Mouse (Mus musculus): ENCODE data around the gene Zfp607b. TPM values are rescaled to one million over a fixed set of nuclear protein-coding genes. Genes with fewer than 3 reads are reported as not detected.

Zfp607b gene
- total RNA-seq, 1 experiment from 2014 or later: 1.3 TPM

- no peak for DNase-seq
Observed at GRCm38 (mm10) chr7:27685220-27685619, 3.9 kb upstream of the Zfp607b start.

- no peak for DNase-seq
Observed at GRCm38 (mm10) chr7:27685681-27686080, 3.5 kb upstream of the Zfp607b start.

GRCm38 (mm10) chr7:27687043-27687442 lies 2.1 kb upstream of the Zfp607b start:
- no peak for DNase-seq

- no peak for DNase-seq
Observed at GRCm38 (mm10) chr7:27687836-27688235, 1.3 kb upstream of the Zfp607b start.

GRCm38 (mm10) chr7:27688246-27688788 lies 823 bp upstream of the Zfp607b start:
- no peak for DNase-seq

GRCm38 (mm10) chr7:27691076-27691475 lies 1.9 kb downstream of the Zfp607b start:
- DNase-seq: peak; percentile 30

GRCm38 (mm10) chr7:27696711-27697110 lies 7.6 kb downstream of the Zfp607b start:
- DNase-seq: no peak

- DNase-seq: no peak
Observed at GRCm38 (mm10) chr7:27710402-27710801, 21.3 kb downstream of the Zfp607b start.

GRCm38 (mm10) chr7:27721951-27722350 lies 32.8 kb downstream of the Zfp607b start:
- no peak for DNase-seq

- DNase-seq: peak; percentile 11
Observed at GRCm38 (mm10) chr7:27725566-27726538, 36.7 kb downstream of the Zfp607b start.

GRCm38 (mm10) chr7:27727471-27727870 lies 38.3 kb downstream of the Zfp607b start:
- no peak for DNase-seq

GRCm38 (mm10) chr7:27731281-27731883 lies 42.2 kb downstream of the Zfp607b start, which contains the start of gene Zfp60:
Gene Zfp60 (plus strand): TSS chr7:27731389.
- DNase-seq: peak; percentile 81

GRCm38 (mm10) chr7:27731946-27732345 lies 42.8 kb downstream of the Zfp607b start:
- DNase-seq: no peak

GRCm38 (mm10) chr7:27732508-27732907 lies 43.4 kb downstream of the Zfp607b start:
- DNase-seq: no peak

- no peak for DNase-seq
Observed at GRCm38 (mm10) chr7:27735457-27735856, 46.3 kb downstream of the Zfp607b start.

Other genes starting within 250 kb of the Zfp607b start
- 0.62 and 2.1 TPM in 2 replicates for gene Sptbn4, start 241.7 kb upstream of the Zfp607b start, total RNA-seq (2021)
- gene Blvrb, start 241.4 kb upstream of the Zfp607b start, total RNA-seq (2021): 51.7 and 52.7 TPM in 2 replicates
- 18.5 and 19.6 TPM in 2 replicates for gene Sertad3, start 215.6 kb upstream of the Zfp607b start, total RNA-seq (2021)
- gene Sertad1, start 202.4 kb upstream of the Zfp607b start, total RNA-seq (2021): 24.1 and 26.7 TPM in 2 replicates
- gene Prx, start 190.0 kb upstream of the Zfp607b start, total RNA-seq (2021): 2.6 and 2.7 TPM in 2 replicates
- 0.88 TPM in 1 of 2 replicates, not detected in the other for gene Hipk4, start 166.1 kb upstream of the Zfp607b start, total RNA-seq (2021)
- 108 and 114 TPM in 2 replicates for gene Pld3, start 136.1 kb upstream of the Zfp607b start, total RNA-seq (2021)
- 16.9 and 18.0 TPM in 2 replicates for gene 2310022A10Rik, start 136.1 kb upstream of the Zfp607b start, total RNA-seq (2021)
- gene Akt2, start 97.8 kb upstream of the Zfp607b start, total RNA-seq (2021): 150 and 209 TPM in 2 replicates
- not detected in 2 replicates for gene Ttc9b, start 35.4 kb upstream of the Zfp607b start, total RNA-seq (2021)
- 27.2 and 30.2 TPM in 2 replicates for gene Map3k10, start 14.7 kb upstream of the Zfp607b start, total RNA-seq (2021)
- 16.5 and 18.6 TPM in 2 replicates for gene Zfp60, start 42.0 kb downstream of the Zfp607b start, total RNA-seq (2021)
- 6.0 and 10.8 TPM in 2 replicates for gene Zfp626, start 117.9 kb downstream of the Zfp607b start, total RNA-seq (2021)
- gene Zfp59, start 149.3 kb downstream of the Zfp607b start, total RNA-seq (2021): 4.2 TPM in 2 replicates
- gene Zfp607a, start 168.2 kb downstream of the Zfp607b start, total RNA-seq (2021): 7.2 and 8.0 TPM in 2 replicates
- gene Zfp974, start 240.1 kb downstream of the Zfp607b start, total RNA-seq (2021): 12.5 and 18.5 TPM in 2 replicates

Measured in adrenal gland, postnatal 25 days (tissue).